Mouse (Mus musculus) kidney, postnatal 10 days (tissue): ENCODE data around the gene Olfr735.

Experiments used
- DNase-seq: peaks from one replicate; pipeline ENCODE4 v3.0.0; 2021; ENCODE audit warnings: mixed read lengths

The Olfr735 gene

GRCm38 (mm10) chr14:50348796-50349195 lies at the start of gene Olfr735:
Gene Olfr735 (minus strand): TSS chr14:50348872.
- no peak for DNase-seq

- no peak for DNase-seq
Observed at GRCm38 (mm10) chr14:50380863-50381262, 32.2 kb upstream of the Olfr735 start, which contains the start of gene Olfr736. Gene Olfr736 (plus strand): TSS chr14:50381163.

DNA sequence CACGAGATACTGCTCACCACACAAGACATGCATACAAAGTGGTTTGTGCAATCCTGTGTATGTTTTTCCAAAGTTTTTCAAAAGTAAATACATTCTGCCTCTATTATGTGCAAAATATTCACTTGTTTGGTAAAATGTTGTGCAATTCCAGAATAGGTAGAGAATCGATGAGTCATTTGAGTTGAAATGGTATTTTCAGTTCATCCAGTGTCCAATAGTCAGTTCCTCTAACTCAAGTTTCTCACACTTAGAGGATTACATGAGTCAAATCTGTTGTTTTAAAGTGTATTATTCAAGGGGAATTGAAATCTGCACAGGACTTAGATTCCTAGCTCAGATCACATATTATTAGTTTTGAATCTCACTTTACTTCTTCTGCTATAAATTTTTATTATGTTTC lies 14.9 kb upstream of the Olfr735 start:
- DNase-seq, result no peak

DNA sequence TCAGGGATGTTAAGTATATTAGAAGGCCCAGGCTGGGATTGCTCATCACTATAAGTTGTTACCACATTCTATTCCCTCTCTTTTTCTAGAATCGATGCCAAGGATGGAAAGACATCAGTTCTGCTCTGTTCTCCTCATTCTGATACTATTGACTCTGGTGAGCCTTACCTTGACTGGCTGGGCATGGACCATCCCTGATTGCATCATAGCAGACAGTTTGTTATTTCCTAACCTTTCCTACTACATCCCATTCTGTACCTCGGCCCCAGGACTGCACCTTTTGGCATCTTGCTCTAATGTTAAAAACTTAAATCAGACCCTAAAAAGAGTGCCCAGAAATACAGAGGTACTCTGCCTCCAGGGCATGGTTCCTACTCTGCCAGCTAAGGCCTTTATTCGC lies 11.8 kb upstream of the Olfr735 start:
- no peak for DNase-seq

- no peak for DNase-seq
Observed at GRCm38 (mm10) chr14:50357593-50357992, 8.9 kb upstream of the Olfr735 start, which contains the start of gene Tlr11. Gene Tlr11 (plus strand): TSS chr14:50357914.

DNA sequence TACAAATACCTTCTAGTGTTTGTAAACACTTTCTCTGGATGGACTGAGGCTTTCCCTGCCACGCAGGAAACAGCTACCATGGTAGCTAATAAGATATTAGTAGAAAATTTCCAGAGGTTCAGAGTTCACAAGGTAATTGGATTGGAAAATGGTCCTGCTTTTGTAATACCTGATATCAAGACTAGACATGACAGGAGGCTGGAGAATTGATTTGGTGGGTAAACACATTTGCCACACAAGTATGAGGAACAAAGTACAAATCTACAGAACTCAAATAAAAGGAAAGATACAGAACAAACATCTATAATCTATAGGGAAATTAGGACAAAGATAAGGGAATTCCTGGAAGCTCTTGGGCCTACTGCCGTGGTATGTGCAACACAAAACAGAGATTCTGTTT lies 8.1 kb upstream of the Olfr735 start:
- no peak for DNase-seq

- peak; percentile 5 for DNase-seq
Observed at GRCm38 (mm10) chr14:50352438-50352837, 3.8 kb upstream of the Olfr735 start.

DNA sequence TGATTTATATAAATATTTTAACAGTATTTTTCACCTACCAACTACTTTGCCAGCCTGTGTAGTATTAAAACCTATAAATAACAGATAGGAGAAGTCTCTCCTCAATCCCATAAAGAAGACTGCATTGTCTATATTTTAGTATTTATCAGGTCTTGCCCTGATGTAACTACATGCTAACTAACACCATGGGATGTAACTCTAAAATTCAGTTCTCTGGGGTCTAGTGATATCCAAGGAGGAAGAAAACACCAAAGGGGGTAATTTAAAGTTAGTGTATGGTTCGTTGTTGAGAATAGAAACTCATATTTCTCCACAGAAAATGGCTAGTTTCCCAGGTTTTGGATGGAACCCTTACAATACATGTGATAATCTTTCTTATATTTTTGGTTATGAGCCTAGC lies 22.0 kb downstream of the Olfr735 start, which contains the start of gene Olfr734:
Gene Olfr734, minus strand, starts transcription at position 101 of the 400 bp plus-strand sequence.
- no peak for DNase-seq

- DNase-seq, result no peak
Observed at GRCm38 (mm10) chr14:50301422-50301821, 47.2 kb downstream of the Olfr735 start, which contains the start of gene Olfr733. Gene Olfr733 (minus strand): TSS chr14:50301522.
